Comparison of ENCODE assay signal across 7 mouse cellular contexts in the genomic region with DNA sequence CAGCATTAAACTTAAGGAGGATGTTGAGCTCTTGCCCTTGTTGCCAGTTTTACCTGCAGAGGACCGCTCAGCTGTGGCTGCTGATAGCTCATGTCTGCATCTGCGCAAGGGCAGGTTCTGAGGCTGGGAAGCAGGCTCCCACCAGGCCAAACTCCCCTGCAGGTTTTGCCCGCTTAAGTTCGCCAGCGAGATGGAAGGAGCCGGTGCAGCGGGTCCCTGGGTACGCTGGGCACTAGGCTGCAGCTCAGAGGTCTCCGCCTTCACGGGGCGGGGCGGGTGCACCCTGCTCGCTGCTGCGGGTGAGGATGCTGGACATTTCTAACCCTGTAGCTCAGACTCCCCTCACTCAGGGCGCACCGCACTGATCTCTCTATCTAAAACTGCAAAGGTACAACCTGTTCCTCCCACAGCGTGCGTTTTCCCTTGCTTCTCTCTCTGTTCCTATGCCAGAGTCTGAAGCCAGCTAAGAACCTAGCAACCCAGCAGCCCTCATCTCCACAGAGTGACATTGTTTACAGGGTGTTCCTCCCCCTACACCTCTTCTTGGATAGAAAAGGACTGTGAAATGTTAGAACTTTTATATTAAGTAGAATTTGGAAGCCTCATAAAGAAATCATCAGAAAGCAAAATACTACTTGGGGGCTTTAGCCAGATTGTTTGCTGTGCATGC. TPM values are rescaled to one million over a fixed set of nuclear protein-coding genes. Genes with fewer than 3 reads are reported as not detected.
DNase-seq lines count a peak whose midpoint lies in the region; ATAC-seq and TF ChIP-seq lines count a peak whose summit lies in the region.

A gene (minus strand): TSS at position 207 of the 670 bp plus-strand sequence.

- H3K4me2 ChIP-seq in lung, embryonic 16.5 days (ENCODE audit: low read depth, low read length) = peak within 1 kb of the TSS; percentile 19; the same call in 1 of the 2 replicates
- H3K4me2 ChIP-seq in hindbrain, embryonic 12.5 days (replicated peaks) = peak within 1 kb of the TSS; percentile 60

- H3K9me3 ChIP-seq in lung, embryonic 16.5 days (ENCODE audit: control insufficient read depth, low read length) = no peaks in the 10 kb centered on the region
- H3K9me3 ChIP-seq in hindbrain, embryonic 12.5 days (replicated peaks) = no peaks in the 10 kb centered on the region

- DNase-seq in lung, postnatal 4 days = no peak
- peak; percentile 13 for DNase-seq in mesoderm, embryonic 11.5 days (ENCODE audit: low read depth, low spot score)
- no peak for DNase-seq in right cerebral cortex, postnatal 14 days
- DNase-seq in frontal cortex, postnatal 36 days (ENCODE audit: low spot score in 2 of 2) = no peak

- 3% methylated on average over 18 of the region's 18 CpGs for WGBS in lung, embryonic 16.5 days
- WGBS in hindbrain, embryonic 12.5 days = 4% methylated on average over 18 of the region's 18 CpGs

- no peak for TF ChIP-seq CTCF in cortical plate, adult 2 months (IDR thresholded peaks at IDR 0.05; ENCODE audit: extremely low read depth, insufficient read depth, low read length)

- H3K4me1 ChIP-seq in lung, embryonic 16.5 days (replicated peaks; ENCODE audit: control insufficient read depth, insufficient read depth, low read length) = peaks cover 4% of the 10 kb centered on the region; the same call in 1 of the 2 replicates
- H3K4me1 ChIP-seq in cortical plate, adult 2 months (ENCODE audit: control insufficient read depth, insufficient read depth, low read length) = no peaks in the 10 kb centered on the region
- peaks cover 5% of the 10 kb centered on the region for H3K4me1 ChIP-seq in hindbrain, embryonic 12.5 days

- H3K27me3 ChIP-seq in lung, embryonic 16.5 days (ENCODE audit: control insufficient read depth, insufficient read depth, low read depth, low read length) = no peaks in the 10 kb centered on the region; the same call in 1 of the 2 replicates
- H3K27me3 ChIP-seq in hindbrain, embryonic 12.5 days = no peaks in the 10 kb centered on the region; the same call in 1 of the 2 replicates

- no peak for TF ChIP-seq POLR2A in cortical plate, adult 2 months (IDR thresholded peaks at IDR 0.05; ENCODE audit: extremely low read depth, insufficient read depth, low read length)

- no peaks in the 10 kb centered on the region for H3K36me3 ChIP-seq in lung, embryonic 16.5 days (ENCODE audit: control insufficient read depth, insufficient read depth, low read length)
- H3K36me3 ChIP-seq in hindbrain, embryonic 12.5 days = no peaks in the 10 kb centered on the region

- H3K9ac ChIP-seq in lung, embryonic 16.5 days (ENCODE audit: low read length) = no peak within 1 kb of the TSS; the same call in 1 of the 2 replicates
- 0 out of 2 replicates have a peak within 1 kb of the TSS, but pooled peaks have one; percentile 28 for H3K9ac ChIP-seq in hindbrain, embryonic 12.5 days

- no peak within 1 kb of the TSS for H3K27ac ChIP-seq in lung, embryonic 16.5 days (ENCODE audit: low read length)
- no peak within 1 kb of the TSS for H3K27ac ChIP-seq in cortical plate, adult 2 months (ENCODE audit: insufficient read depth, low read length)
- no peak within 1 kb of the TSS for H3K27ac ChIP-seq in hindbrain, embryonic 12.5 days

- peak within 1 kb of the TSS; percentile 6; the same call in 1 of the 2 replicates for H3K4me3 ChIP-seq in lung, embryonic 16.5 days (ENCODE audit: low read length)
- peak within 1 kb of the TSS; percentile 15 for H3K4me3 ChIP-seq in cortical plate, adult 2 months (ENCODE audit: insufficient read depth, low read length)
- peak within 1 kb of the TSS; percentile 23 for H3K4me3 ChIP-seq in hindbrain, embryonic 12.5 days

- peak; percentile 56; the same call in 1 of the 2 replicates for ATAC-seq in lung, embryonic 16.5 days (ENCODE audit: low read depth)
- peak; percentile 58; the same call in 1 of the 2 replicates for ATAC-seq in hindbrain, embryonic 12.5 days (ENCODE audit: low FRiP score)

RNA-seq across cellular contexts. Expression of the gene that starts here (rescaled TPM):
- 0.25 TPM in 1 of 2 replicates, not detected in the other for polyA plus RNA-seq in lung, embryonic 16.5 days (2015; fragmentation: Nextera tagmentation; extraction: Ambion mirVana)
- polyA plus RNA-seq in cortical plate, adult 2 months (2012; rRNA removed) = 3.7 and 3.9 TPM in 2 replicates
- 0.30 and 0.34 TPM in 2 replicates for polyA plus RNA-seq in hindbrain, embryonic 12.5 days (2016; fragmentation: Nextera tagmentation; extraction: Ambion mirVana)

Comparison
In these comparisons a context has a peak if more than half of its experiments do, and no peak if none do; other contexts are left out.
1. Peak in ATAC-seq, H3K4me3 ChIP-seq and H3K4me2 ChIP-seq in lung, embryonic 16.5 days; RNA of the gene not detected or under 1 TPM.
2. Peak in ATAC-seq, H3K4me3 ChIP-seq, H3K9ac ChIP-seq and H3K4me2 ChIP-seq in hindbrain, embryonic 12.5 days; RNA of the gene not detected or under 1 TPM.